Mouse (Mus musculus) midbrain, embryonic 10.5 days (tissue): ENCODE results near the gene Dram1. TPM values are rescaled to one million over a fixed set of nuclear protein-coding genes. Genes with fewer than 3 reads are reported as not detected.

Experiments
- DNase-seq: peaks from one replicate; pipeline ENCODE4 v3.0.0-alpha.2; 2017; ENCODE audit warnings: low spot score
- H3K27ac ChIP-seq: fragments of 300-500 bp; sonication (generic); replicated peaks from 2 replicates; pipeline ENCODE4 v1.5.1; 2016; ENCODE audit warnings: mild to moderate bottlenecking
- H3K27me3 ChIP-seq: fragments of 300-500 bp; sonication (generic); 2 replicates; pipeline ENCODE4 v1.6.1; 2016; ENCODE audit warnings: low read depth, mild to moderate bottlenecking; ENCODE audit not compliant: poor library complexity, severe bottlenecking
- H3K36me3 ChIP-seq: fragments of 300-500 bp; sonication (generic); 2 replicates; pipeline ENCODE4 v1.6.1; 2016; ENCODE audit warnings: mild to moderate bottlenecking, moderate library complexity
- H3K4me1 ChIP-seq: fragments of 300-500 bp; sonication (generic); 2 replicates; pipeline ENCODE4 v1.6.1; 2016
- H3K4me3 ChIP-seq: fragments of 300-500 bp; sonication (generic); 2 replicates; pipeline ENCODE4 v1.5.1; 2016; ENCODE audit warnings: mild to moderate bottlenecking, moderate library complexity
- H3K9me3 ChIP-seq: fragments of 300-500 bp; sonication (generic); replicated peaks from 2 replicates; pipeline ENCODE4 v1.6.1; 2016; ENCODE audit warnings: mild to moderate bottlenecking
- WGBS: fragments of 180-500 bp; shearing (Covaris S2); methylation state at CpG from one replicate; pipeline ENCODE4 v1.1.7; 2016; 5-methylcytosine and 5-hydroxymethylcytosine counted together
- polyA plus RNA-seq: library from polyadenylated mRNA; unstranded; fragments of >200 nt; fragmentation: Nextera tagmentation; extraction: Ambion mirVana; gene quantifications from 2 replicates; pipeline ENCODE4 v1.2.1, GENCODE M21; 2016

Dram1 gene
- polyA plus RNA-seq, 1 experiment from 2014 or later = 0.28 TPM

DNA sequence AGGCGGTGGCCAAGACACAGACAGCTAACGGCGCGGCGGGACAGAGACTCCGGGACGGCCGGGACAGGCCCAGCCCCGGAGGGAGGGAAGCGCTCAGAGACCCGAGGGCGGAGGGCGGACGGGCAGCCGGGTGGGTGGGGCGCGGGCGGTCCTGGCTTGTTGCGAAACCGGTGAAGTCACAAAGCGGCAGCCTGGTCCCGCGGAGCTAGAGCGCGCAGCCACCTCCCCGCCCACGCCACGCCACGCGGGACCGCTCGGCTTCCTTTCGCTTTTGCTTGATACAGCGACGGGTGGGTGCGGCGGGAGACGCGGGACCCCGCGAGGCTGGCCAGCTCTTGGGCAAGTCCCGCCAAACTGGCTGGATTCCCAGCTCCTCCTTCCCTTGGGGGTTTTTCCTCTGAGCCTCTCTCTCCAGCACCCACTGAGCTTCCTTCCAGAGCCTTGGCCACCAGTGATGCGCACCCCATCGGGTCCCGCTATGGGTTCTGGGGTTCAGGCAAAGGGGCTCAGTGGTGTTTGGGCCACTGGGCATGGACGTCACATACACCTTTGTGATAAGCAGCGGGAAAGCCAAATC is 21.8 kb downstream of the Dram1 start:
- WGBS = 4% methylated on average over 47 of the region's 47 CpGs
- peak overlapping the region; percentile 63 for H3K4me3 ChIP-seq
- no peaks in the 10 kb centered on the region for H3K36me3 ChIP-seq
- H3K27ac ChIP-seq = peak overlapping the region; percentile 78
- H3K4me1 ChIP-seq = peaks cover 11% of the 10 kb centered on the region
- H3K27me3 ChIP-seq = peaks cover 42% of the 10 kb centered on the region
- DNase-seq = peak; percentile 63
- no peaks in the 10 kb centered on the region for H3K9me3 ChIP-seq

DNA sequence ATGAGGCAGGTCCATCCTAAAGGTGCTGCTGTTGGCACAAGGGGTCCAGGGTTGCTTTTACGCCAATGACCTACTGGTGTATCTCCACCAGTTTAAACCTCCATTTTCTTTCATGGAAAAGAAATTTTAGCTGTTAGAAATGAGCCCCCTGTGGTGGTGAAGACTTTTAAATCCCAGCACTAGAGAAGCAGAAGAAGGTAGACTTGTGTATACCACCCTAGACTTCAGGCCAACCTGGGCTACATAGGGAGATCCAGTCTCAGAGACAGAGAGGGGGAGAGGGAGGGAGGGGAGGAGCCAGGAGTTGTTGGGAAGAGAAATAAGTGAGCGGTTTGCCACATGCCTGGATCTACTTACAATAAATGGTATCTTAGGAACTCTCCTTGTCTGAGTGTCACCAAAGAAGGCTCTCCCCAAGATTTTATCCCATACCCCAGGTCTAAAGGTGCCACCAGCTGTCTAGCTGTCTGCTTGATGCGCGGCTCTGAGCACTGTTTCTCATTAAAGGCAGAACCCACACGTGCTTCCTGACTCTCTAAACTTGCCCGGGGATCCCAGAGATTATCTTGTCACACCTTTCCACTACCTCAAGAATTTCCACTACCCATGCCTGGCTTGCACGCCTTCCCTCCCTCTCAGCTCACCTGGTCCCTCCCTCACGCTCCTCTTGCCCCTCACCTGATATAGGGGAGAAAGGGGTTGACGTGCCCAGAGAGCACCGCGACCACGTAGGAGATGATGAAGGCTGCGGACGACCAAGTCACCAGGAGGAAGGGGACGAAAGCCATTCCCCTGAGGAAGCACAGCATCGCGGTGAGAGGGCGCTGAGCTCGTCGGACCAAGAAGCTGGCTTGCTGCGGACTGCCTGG is 22.5 kb downstream of the Dram1 start:
- 8% methylated on average over 21 of the region's 21 CpGs for WGBS
- Histone ChIP-seq H3K4me3 (peak overlapping the region; percentile 63), H3K27ac (peak overlapping the region; percentile 78), H3K27me3 (peaks cover 42% of the 10 kb centered on the region), H3K9me3 (no peaks in the 10 kb centered on the region), H3K36me3 (no peaks in the 10 kb centered on the region), H3K4me1 (peaks cover 11% of the 10 kb centered on the region)
- DNase-seq = no peak

DNA sequence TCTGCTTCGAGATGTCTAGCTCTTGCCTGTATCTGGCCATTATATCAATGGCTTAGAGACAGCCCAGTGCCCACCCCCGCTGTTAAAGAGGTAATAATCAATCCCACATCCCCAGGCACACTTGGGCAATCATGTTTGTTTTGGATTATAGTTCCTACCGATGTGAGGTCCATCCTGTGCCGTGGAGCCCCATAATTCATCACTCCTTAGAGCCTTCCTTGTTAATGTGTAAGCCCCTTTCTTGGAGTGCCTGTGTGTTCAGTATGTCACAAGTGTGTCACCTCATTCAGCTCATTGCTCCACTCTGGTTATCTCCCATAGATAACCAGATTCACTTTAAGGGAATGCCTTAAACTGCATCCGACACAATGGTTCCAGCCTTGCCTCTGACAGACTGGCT is 24.3 kb downstream of the Dram1 start:
- Histone ChIP-seq H3K4me1 (peaks cover 23% of the 10 kb centered on the region), H3K9me3 (no peaks in the 10 kb centered on the region), H3K4me3 (no peak overlapping the region), H3K36me3 (no peaks in the 10 kb centered on the region), H3K27me3 (peaks cover 42% of the 10 kb centered on the region), H3K27ac (no peak overlapping the region)
- DNase-seq = no peak
- WGBS = 87% methylated on average over 5 of the region's 5 CpGs

DNA sequence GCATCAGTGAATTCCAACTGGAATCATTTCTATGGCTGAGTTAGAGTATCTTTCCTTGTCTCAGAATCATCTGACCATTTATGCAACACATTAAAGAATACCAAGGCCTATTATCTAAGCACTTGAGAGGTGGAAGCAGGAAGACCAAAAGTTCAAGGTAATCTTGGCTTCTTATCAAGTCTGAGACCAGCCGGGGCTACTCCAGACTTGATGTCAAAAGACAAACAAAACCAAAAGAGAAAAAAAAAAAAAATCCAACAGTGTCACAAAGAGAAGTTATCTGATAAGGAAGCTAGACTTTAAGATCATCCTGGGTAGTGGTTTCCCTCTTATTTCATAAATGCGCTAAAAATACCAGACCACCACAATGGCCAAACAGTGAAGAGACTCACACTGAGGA is 26.3 kb downstream of the Dram1 start:
- WGBS = 88% methylated on average over 2 of the region's 2 CpGs

DNA sequence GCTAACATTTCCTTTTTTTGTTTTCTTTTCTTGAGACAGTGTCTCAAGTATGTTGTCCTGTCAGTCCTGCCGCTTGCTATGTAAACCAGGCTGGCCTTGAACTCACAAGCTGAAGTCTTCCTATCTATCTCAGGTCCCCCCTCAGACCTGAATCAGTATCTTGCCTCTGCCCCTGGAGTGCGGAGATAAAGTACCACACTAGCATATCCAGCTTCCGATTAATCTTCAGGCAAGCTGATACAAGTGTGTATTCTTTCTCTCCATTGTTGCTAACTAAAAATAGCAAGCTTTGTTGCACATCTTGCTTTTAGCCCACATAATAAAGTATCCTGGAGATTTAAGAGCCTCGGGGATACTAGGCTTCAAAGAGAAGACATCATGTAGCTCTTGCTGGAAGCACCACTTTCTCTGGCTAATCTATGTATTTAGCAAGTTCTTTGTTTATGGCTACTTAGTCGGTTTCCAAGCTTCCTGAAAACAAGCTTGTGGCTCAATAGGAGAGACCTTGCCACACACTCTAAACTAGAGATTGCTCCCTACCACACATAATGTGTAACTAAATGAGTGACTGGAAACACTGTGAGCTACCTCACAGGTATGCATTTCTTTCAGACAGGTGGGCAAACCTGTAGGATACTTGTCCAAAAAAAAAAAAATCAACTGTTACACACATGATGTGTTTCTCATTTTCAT is 27.3 kb downstream of the Dram1 start:
- DNase-seq = no peak
- no peaks in the 10 kb centered on the region for H3K36me3 ChIP-seq
- H3K27ac ChIP-seq = no peak overlapping the region
- WGBS = 67% methylated on average over 5 of the region's 5 CpGs
- peaks cover 19% of the 10 kb centered on the region for H3K4me1 ChIP-seq
- H3K9me3 ChIP-seq = no peaks in the 10 kb centered on the region
- no peak overlapping the region for H3K4me3 ChIP-seq
- peaks cover 20% of the 10 kb centered on the region for H3K27me3 ChIP-seq

More for the DNA sequence above, 26.3 kb downstream of the Dram1 start:
- H3K4me1 ChIP-seq = peaks cover 27% of the 10 kb centered on the region
- H3K27ac ChIP-seq = no peak overlapping the region
- no peaks in the 10 kb centered on the region for H3K9me3 ChIP-seq
- no peak overlapping the region for H3K4me3 ChIP-seq
- peaks cover 30% of the 10 kb centered on the region for H3K27me3 ChIP-seq
- no peaks in the 10 kb centered on the region for H3K36me3 ChIP-seq
- no peak for DNase-seq

DNA sequence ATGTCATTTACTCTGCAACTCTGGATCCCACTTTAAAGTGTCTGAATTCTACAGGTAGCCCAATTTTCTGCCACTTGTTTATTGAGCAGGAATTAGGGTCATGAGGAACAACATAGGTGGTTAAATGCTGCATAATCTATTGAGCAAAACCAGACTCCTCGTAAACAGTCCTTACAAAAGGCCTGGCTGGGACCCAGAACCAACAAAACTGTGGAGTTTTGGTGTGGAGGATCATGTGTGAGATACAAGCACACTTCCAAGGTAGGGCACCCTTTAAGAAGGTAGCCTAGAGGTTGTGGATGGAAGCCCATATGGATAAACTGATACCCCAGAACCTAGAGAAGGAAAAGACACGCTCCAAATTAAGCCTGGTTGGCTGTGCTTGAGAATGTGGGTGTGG is 28.2 kb downstream of the Dram1 start:
- WGBS = 63% methylated on average over 2 of the region's 2 CpGs
- Histone ChIP-seq H3K36me3 (no peaks in the 10 kb centered on the region), H3K4me1 (peaks cover 16% of the 10 kb centered on the region), H3K4me3 (no peak overlapping the region), H3K27me3 (peaks cover 11% of the 10 kb centered on the region), H3K9me3 (no peaks in the 10 kb centered on the region), H3K27ac (no peak overlapping the region)
- DNase-seq = no peak

DNA sequence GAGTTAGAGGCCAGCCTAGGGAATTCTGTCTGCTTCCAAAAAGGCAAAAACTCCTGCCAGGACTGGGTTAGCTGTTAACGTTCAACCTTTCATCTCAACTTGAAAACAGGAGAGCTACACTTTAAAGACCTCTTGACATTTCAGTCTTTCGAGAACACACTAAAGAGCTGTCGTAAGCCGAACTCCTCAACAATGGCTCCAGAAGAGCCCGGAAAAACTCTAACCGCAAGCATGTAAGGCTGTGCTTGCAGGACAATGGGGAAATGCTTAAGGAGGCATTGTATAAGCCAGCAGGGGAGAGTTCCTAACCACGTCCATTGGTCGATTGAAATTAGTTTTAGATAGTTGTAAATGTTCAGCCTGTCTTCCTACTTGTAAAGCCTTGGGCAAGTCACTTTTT is 29.1 kb downstream of the Dram1 start:
- Histone ChIP-seq H3K9me3 (no peaks in the 10 kb centered on the region), H3K36me3 (no peaks in the 10 kb centered on the region), H3K27me3 (peaks cover 2% of the 10 kb centered on the region; the same call in 1 of the 2 replicates), H3K27ac (no peak overlapping the region; the same call in 1 of the 2 replicates), H3K4me3 (no peak overlapping the region), H3K4me1 (peaks cover 16% of the 10 kb centered on the region)
- no peak for DNase-seq
- WGBS = 20% methylated on average over 8 of the region's 8 CpGs

DNA sequence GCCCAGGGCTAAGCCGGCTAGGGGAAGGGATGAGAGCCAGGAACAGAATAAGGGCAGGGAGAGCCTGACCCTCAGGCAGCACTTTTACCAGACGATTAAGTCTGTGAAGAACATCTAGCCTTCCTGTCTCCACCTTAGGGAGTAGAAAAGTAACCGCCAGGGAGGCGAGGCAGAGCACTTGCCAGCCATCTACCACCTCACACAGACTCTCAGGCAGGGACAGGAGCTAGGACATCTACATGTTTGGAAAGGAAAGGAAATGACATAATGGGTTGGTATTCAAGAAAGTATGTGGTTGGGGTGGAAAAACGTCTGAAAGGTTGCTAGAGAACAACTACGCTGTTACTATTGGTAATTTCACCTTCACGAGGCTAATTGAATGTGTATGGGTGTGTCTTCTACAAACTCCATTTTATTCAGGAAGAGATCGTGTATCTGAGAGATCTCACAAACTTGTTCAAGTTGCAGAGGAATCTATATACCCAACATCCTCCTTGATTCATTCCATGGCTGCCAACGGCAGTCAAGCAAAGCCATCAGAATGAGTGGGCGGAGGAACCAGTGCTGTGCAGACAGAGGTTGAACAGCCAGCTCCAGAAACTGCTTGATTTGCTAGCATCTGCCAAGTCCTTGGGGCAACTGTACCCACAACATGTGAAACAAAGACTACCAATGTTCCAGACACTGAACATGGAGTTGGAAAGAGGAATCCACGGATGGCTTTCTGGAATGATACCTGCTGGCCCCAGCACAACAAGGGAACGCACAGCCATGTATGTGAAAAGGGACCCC is 32.2 kb downstream of the Dram1 start:
- Histone ChIP-seq H3K27me3 (no peaks in the 10 kb centered on the region), H3K4me3 (no peak overlapping the region), H3K4me1 (peaks cover 16% of the 10 kb centered on the region), H3K36me3 (no peaks in the 10 kb centered on the region), H3K27ac (no peak overlapping the region), H3K9me3 (no peaks in the 10 kb centered on the region)
- DNase-seq = no peak
- WGBS = 84% methylated on average over 12 of the region's 12 CpGs

DNA sequence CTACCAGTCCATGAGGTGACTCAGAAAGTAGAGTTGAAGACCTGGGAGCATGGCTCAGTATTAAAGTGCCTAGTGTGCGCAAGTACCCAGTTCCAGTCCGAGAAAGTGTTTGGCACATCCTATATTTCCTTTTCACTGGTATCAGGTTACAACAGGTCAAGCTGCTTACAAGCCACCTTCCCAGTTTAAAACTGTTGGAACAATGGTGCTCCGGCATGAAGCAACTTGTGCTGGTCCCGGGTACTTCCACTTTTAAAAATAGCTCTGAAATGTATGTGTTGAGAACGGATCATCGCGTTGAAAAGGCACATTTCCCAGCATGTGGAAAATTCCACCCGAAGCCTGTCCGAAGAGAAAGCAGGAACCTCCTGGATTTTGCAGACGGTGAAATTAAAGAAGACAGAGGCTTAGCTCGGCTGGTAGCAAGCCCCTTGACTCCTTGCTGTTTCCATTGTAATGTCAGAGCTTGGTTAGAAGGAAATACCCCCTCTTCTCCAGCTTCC is 32.9 kb downstream of the Dram1 start:
- no peak for DNase-seq
- H3K9me3 ChIP-seq = no peaks in the 10 kb centered on the region
- no peaks in the 10 kb centered on the region for H3K36me3 ChIP-seq
- H3K27me3 ChIP-seq = no peaks in the 10 kb centered on the region
- H3K27ac ChIP-seq = no peak overlapping the region
- whole genome bisulfite sequencing = 65% methylated on average over 11 of the region's 11 CpGs
- peaks cover 16% of the 10 kb centered on the region for H3K4me1 ChIP-seq
- no peak overlapping the region for H3K4me3 ChIP-seq

DNA sequence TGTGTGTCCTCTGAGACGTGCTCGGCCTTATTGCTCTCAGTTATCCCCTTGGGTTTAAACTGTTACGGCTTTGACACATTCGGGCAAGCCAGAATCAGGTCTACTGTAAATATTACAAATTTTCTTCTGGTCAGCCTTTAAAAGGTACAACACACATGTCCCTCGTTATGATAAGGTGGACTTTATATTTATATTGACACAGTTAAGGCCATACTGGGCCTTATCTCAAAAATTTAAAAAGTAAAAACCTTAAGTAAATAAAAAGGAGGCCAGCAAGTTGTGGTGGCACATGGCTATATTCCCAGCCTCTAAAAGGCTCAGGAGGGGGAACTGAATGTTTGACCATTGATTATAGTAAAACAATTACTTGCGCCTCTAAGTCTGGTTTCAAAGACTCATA is 37.5 kb downstream of the Dram1 start:
- 89% methylated on average over 6 of the region's 6 CpGs for WGBS
- Histone ChIP-seq H3K4me3 (no peak overlapping the region), H3K27ac (no peak overlapping the region), H3K4me1 (no peaks in the 10 kb centered on the region), H3K9me3 (no peaks in the 10 kb centered on the region), H3K27me3 (no peaks in the 10 kb centered on the region), H3K36me3 (no peaks in the 10 kb centered on the region)
- DNase-seq = no peak

DNA sequence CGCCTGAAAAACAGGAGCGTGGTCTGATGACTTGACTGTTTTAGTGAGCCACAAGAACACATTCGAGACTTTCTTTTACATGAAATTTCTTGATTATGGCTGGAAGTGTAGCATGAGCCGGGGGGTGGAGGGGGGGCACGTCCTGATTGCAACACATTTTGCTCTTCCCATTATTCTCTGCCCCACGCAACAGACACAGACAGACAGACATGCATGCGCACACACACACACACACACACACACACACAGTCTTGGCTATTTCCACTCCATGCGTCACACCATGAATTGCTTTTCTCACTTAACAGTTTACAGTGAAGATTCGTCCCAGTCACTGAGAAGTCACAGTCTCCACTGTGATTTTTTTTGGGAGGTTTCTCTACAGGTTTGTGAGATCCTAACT is 38.2 kb downstream of the Dram1 start:
- H3K27me3 ChIP-seq = no peaks in the 10 kb centered on the region
- DNase-seq = no peak
- H3K27ac ChIP-seq = no peak overlapping the region
- WGBS = 90% methylated on average over 9 of the region's 9 CpGs
- no peaks in the 10 kb centered on the region for H3K9me3 ChIP-seq
- H3K4me1 ChIP-seq = no peaks in the 10 kb centered on the region
- H3K36me3 ChIP-seq = no peaks in the 10 kb centered on the region
- no peak overlapping the region for H3K4me3 ChIP-seq

DNA sequence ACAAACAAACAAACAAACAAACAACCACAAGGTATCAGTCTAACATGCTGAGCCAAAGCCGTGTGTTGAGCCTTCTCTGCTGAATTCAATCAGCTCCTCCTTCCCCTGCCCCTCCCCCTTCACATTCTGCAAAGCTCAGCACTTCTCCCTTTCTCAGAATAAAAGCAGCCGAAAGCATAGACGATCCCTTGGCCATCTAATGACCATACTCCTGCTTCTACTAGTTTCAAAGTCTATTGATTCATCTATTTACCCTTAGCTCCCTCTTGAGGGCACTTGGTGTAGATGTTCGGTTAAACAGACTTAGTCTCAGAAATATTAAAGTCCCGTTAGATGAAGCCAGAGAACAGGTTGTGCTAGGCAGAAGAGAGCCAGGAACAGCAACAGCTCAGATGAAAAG is 48.2 kb downstream of the Dram1 start:
- Histone ChIP-seq H3K4me1 (0 out of 2 replicates have a peak, but pooled peaks cover 3% of the 10 kb centered on the region), H3K27me3 (0 out of 2 replicates have a peak, but pooled peaks cover 5% of the 10 kb centered on the region), H3K36me3 (no peaks in the 10 kb centered on the region), H3K4me3 (no peak overlapping the region), H3K27ac (no peak overlapping the region), H3K9me3 (no peaks in the 10 kb centered on the region)
- DNase-seq = no peak
- 48% methylated on average over 5 of the region's 5 CpGs for WGBS
